Mouse (Mus musculus): ENCODE measurements around the gene Tfap4. TPM values are rescaled to one million over a fixed set of nuclear protein-coding genes. Genes with fewer than 3 reads are reported as not detected.
"Not testable (repeated sequence)": the region's sequence is repeated elsewhere in the genome, so short reads cannot be mapped to it uniquely, and the experiment has no call there.

Tfap4 gene
- polyA plus RNA-seq, 1 experiment from 2014 or later: 13.2 TPM

DNA sequence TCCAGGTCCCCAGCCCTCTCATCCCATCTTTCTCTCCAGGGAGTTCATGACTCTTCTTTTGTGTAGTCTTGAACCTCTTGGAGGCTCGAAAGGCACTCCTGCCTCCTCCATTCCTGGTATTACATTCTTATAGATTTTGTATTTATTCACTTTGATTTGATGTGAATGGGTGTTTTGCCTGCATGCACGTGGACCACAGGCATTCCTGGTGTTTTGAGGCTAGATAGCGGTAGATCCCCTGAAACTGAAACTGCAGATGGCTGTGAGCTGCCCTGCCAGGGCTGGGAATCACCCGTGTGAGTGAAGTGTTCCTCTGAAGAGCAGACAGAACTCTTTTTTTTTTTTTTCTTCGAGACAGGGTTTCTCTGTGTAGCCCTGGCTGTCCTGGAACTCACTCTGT, 24.8 kb upstream of the Tfap4 start:
- no peak overlapping the region for H3K4me3 ChIP-seq (replicated peaks; ENCODE audit: low read length)
- peaks cover 14% of the 10 kb centered on the region for H3K4me1 ChIP-seq (replicated peaks; ENCODE audit: control insufficient read depth, insufficient read depth, low read length)
- H3K36me3 ChIP-seq (ENCODE audit: control insufficient read depth, insufficient read depth): no peaks in the 10 kb centered on the region
- H3K4me2 ChIP-seq (ENCODE audit: low read length): no peak overlapping the region
- 77% methylated on average over 5 of the region's 5 CpGs for WGBS
- H3K9ac ChIP-seq (replicated peaks; ENCODE audit: low read depth, low read length): no peak overlapping the region
- no peak overlapping the region for H3K27ac ChIP-seq (ENCODE audit: low read length)
- H3K27me3 ChIP-seq (replicated peaks; ENCODE audit: control insufficient read depth, insufficient read depth, low read length): no peaks in the 10 kb centered on the region
- no peak for ATAC-seq
- H3K9me3 ChIP-seq (ENCODE audit: control insufficient read depth, low read length): no peaks in the 10 kb centered on the region

GRCm38 (mm10) chr16:4583807-4584206, 24.2 kb upstream of the Tfap4 start:
- H3K4me2 ChIP-seq (ENCODE audit: low read length): no peak overlapping the region

DNA sequence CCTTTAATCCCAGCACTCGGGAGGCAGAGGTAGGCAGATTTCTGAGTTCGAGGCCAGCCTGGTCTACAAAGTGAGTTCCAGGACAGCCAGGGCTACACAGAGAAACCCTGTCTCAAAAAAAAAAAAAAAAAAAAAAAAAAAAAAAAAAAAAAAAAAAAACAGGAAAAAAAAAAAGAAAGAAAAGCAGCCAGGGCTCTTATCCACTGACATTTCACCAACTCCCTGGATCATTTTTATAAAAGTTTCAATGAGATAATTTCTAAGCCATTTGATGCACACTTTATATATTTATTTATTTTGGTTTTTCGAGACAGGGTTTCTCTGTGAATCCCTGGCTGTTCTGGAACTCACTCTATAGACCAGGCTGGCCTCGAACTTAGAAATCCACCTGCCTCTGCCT, 21.5 kb upstream of the Tfap4 start:
- not testable (repeated sequence) for ATAC-seq; H3K4me3 ChIP-seq (replicated peaks; ENCODE audit: low read length); H3K9me3 ChIP-seq (ENCODE audit: control insufficient read depth, low read length); H3K27me3 ChIP-seq (replicated peaks; ENCODE audit: control insufficient read depth, insufficient read depth, low read length); H3K9ac ChIP-seq (replicated peaks; ENCODE audit: low read depth, low read length); H3K4me2 ChIP-seq (ENCODE audit: low read length); H3K4me1 ChIP-seq (replicated peaks; ENCODE audit: control insufficient read depth, insufficient read depth, low read length); H3K27ac ChIP-seq (ENCODE audit: low read length); H3K36me3 ChIP-seq (ENCODE audit: control insufficient read depth, insufficient read depth)
- WGBS: 83% methylated on average over 3 of the region's 4 CpGs

More at GRCm38 (mm10) chr16:4583807-4584206, 24.2 kb upstream of the Tfap4 start:
- no peaks in the 10 kb centered on the region for H3K9me3 ChIP-seq (ENCODE audit: control insufficient read depth, low read length)
- WGBS: 90% methylated on average over 3 of the region's 3 CpGs
- H3K27ac ChIP-seq (ENCODE audit: low read length): no peak overlapping the region
- no peaks in the 10 kb centered on the region for H3K27me3 ChIP-seq (replicated peaks; ENCODE audit: control insufficient read depth, insufficient read depth, low read length)
- no peak overlapping the region for H3K4me3 ChIP-seq (replicated peaks; ENCODE audit: low read length)
- H3K36me3 ChIP-seq (ENCODE audit: control insufficient read depth, insufficient read depth): no peaks in the 10 kb centered on the region
- H3K9ac ChIP-seq (replicated peaks; ENCODE audit: low read depth, low read length): no peak overlapping the region
- no peak for ATAC-seq
- H3K4me1 ChIP-seq (replicated peaks; ENCODE audit: control insufficient read depth, insufficient read depth, low read length): peaks cover 14% of the 10 kb centered on the region

- whole genome bisulfite sequencing: 81% methylated on average over 7 of the region's 7 CpGs
- H3K4me3 ChIP-seq (replicated peaks; ENCODE audit: low read length): no peak overlapping the region
- no peaks in the 10 kb centered on the region for H3K27me3 ChIP-seq (replicated peaks; ENCODE audit: control insufficient read depth, insufficient read depth, low read length)
- no peaks in the 10 kb centered on the region for H3K4me1 ChIP-seq (replicated peaks; ENCODE audit: control insufficient read depth, insufficient read depth, low read length)
- H3K4me2 ChIP-seq (ENCODE audit: low read length): no peak overlapping the region
- no peak for ATAC-seq
- no peak overlapping the region for H3K27ac ChIP-seq (ENCODE audit: low read length)
- H3K36me3 ChIP-seq (ENCODE audit: control insufficient read depth, insufficient read depth): no peaks in the 10 kb centered on the region
- H3K9me3 ChIP-seq (ENCODE audit: control insufficient read depth, low read length): no peaks in the 10 kb centered on the region
- H3K9ac ChIP-seq (replicated peaks; ENCODE audit: low read depth, low read length): no peak overlapping the region
These were observed 19.0 kb upstream of the Tfap4 start for GRCm38 (mm10) chr16:4578630-4579029.

GRCm38 (mm10) chr16:4576873-4577272, 17.2 kb upstream of the Tfap4 start:
- Histone ChIP-seq H3K27ac (ENCODE audit: low read length) (no peak overlapping the region), H3K9me3 (ENCODE audit: control insufficient read depth, low read length) (no peaks in the 10 kb centered on the region), H3K36me3 (ENCODE audit: control insufficient read depth, insufficient read depth) (no peaks in the 10 kb centered on the region), H3K9ac (replicated peaks; ENCODE audit: low read depth, low read length) (no peak overlapping the region), H3K27me3 (replicated peaks; ENCODE audit: control insufficient read depth, insufficient read depth, low read length) (no peaks in the 10 kb centered on the region), H3K4me1 (replicated peaks; ENCODE audit: control insufficient read depth, insufficient read depth, low read length) (no peaks in the 10 kb centered on the region), H3K4me3 (replicated peaks; ENCODE audit: low read length) (no peak overlapping the region), H3K4me2 (ENCODE audit: low read length) (no peak overlapping the region)
- ATAC-seq: no peak
- WGBS: 55% methylated on average over 2 of the region's 2 CpGs

- no peaks in the 10 kb centered on the region for H3K4me1 ChIP-seq (replicated peaks; ENCODE audit: control insufficient read depth, insufficient read depth, low read length)
- no peak for ATAC-seq
- H3K36me3 ChIP-seq (ENCODE audit: control insufficient read depth, insufficient read depth): no peaks in the 10 kb centered on the region
- WGBS: 52% methylated on average over 2 of the region's 2 CpGs
- H3K4me2 ChIP-seq (ENCODE audit: low read length): no peak overlapping the region
- no peaks in the 10 kb centered on the region for H3K9me3 ChIP-seq (ENCODE audit: control insufficient read depth, low read length)
- no peak overlapping the region for H3K27ac ChIP-seq (ENCODE audit: low read length)
- no peak overlapping the region for H3K4me3 ChIP-seq (replicated peaks; ENCODE audit: low read length)
- H3K27me3 ChIP-seq (replicated peaks; ENCODE audit: control insufficient read depth, insufficient read depth, low read length): no peaks in the 10 kb centered on the region
- no peak overlapping the region for H3K9ac ChIP-seq (replicated peaks; ENCODE audit: low read depth, low read length)
These were observed 16.4 kb upstream of the Tfap4 start for GRCm38 (mm10) chr16:4576038-4576437.

DNA sequence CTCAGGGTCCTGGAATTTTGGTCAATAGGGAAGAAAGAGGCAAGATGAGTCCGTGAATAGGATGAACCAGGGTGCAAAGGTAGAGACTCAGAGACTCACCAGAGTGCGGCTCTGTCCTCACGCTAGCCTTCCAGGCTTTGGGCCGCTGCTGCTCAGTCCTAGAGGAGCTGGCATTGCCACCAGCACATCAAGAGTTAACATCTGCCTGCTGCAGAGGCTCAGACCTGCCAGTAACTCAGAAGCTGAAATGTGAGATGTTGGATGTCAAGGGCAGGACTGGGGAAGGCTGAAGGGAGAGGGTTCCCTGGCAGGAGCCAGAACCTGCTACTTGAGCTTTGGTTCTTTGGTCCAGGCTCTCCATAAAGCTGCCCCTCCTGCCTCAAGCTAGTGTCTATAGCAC, 11.1 kb upstream of the Tfap4 start:
- Histone ChIP-seq H3K9ac (replicated peaks; ENCODE audit: low read depth, low read length) (no peak overlapping the region), H3K27me3 (replicated peaks; ENCODE audit: control insufficient read depth, insufficient read depth, low read length) (no peaks in the 10 kb centered on the region), H3K9me3 (ENCODE audit: control insufficient read depth, low read length) (no peaks in the 10 kb centered on the region), H3K4me3 (replicated peaks; ENCODE audit: low read length) (no peak overlapping the region), H3K36me3 (ENCODE audit: control insufficient read depth, insufficient read depth) (no peaks in the 10 kb centered on the region), H3K4me2 (ENCODE audit: low read length) (no peak overlapping the region), H3K27ac (ENCODE audit: low read length) (no peak overlapping the region), H3K4me1 (replicated peaks; ENCODE audit: control insufficient read depth, insufficient read depth, low read length) (0 out of 2 replicates have a peak, but pooled peaks cover 3% of the 10 kb centered on the region)
- WGBS: 49% methylated on average over 4 of the region's 4 CpGs
- ATAC-seq: no peak

GRCm38 (mm10) chr16:4567912-4568311, 8.3 kb upstream of the Tfap4 start:
- ATAC-seq: peak; percentile 49
- Histone ChIP-seq H3K27me3 (replicated peaks; ENCODE audit: control insufficient read depth, insufficient read depth, low read length) (no peaks in the 10 kb centered on the region), H3K27ac (ENCODE audit: low read length) (no peak overlapping the region), H3K4me3 (replicated peaks; ENCODE audit: low read length) (no peak overlapping the region), H3K9me3 (ENCODE audit: control insufficient read depth, low read length) (no peaks in the 10 kb centered on the region), H3K9ac (replicated peaks; ENCODE audit: low read depth, low read length) (no peak overlapping the region), H3K4me1 (replicated peaks; ENCODE audit: control insufficient read depth, insufficient read depth, low read length) (0 out of 2 replicates have a peak, but pooled peaks cover 3% of the 10 kb centered on the region), H3K36me3 (ENCODE audit: control insufficient read depth, insufficient read depth) (no peaks in the 10 kb centered on the region), H3K4me2 (ENCODE audit: low read length) (no peak overlapping the region)
- WGBS: 16% methylated on average over 4 of the region's 4 CpGs

- Histone ChIP-seq H3K9ac (replicated peaks; ENCODE audit: low read depth, low read length) (peak overlapping the region; percentile 76), H3K4me1 (replicated peaks; ENCODE audit: control insufficient read depth, insufficient read depth, low read length) (peaks cover 20% of the 10 kb centered on the region), H3K27ac (ENCODE audit: low read length) (peak overlapping the region; percentile 93), H3K36me3 (ENCODE audit: control insufficient read depth, insufficient read depth) (no peaks in the 10 kb centered on the region), H3K27me3 (replicated peaks; ENCODE audit: control insufficient read depth, insufficient read depth, low read length) (no peaks in the 10 kb centered on the region), H3K4me3 (replicated peaks; ENCODE audit: low read length) (peak overlapping the region; percentile 70), H3K4me2 (ENCODE audit: low read length) (peak overlapping the region; percentile 90), H3K9me3 (ENCODE audit: control insufficient read depth, low read length) (no peaks in the 10 kb centered on the region)
- WGBS: under 1% methylated on average over 43 of the region's 43 CpGs
- peak; percentile 32 for ATAC-seq
These were observed 695 bp upstream of the Tfap4 start for GRCm38 (mm10) chr16:4560145-4560952.
